Mouse (Mus musculus) stomach, adult 2 months (tissue): ENCODE data around the gene Eif1ad. TPM values are rescaled to one million over a fixed set of nuclear protein-coding genes. Genes with fewer than 3 reads are reported as not detected.

ENCODE experiments used
- polyA plus RNA-seq: library from polyadenylated mRNA; depleted of rRNA; stranded (reverse); fragments of >200 nt; gene quantifications from 2 replicates; pipeline ENCODE4 v1.2.3, GENCODE M21; 2012; rRNA removed

Eif1ad gene
- 12.8 and 13.9 TPM in 2 replicates for polyA plus RNA-seq

DNA sequence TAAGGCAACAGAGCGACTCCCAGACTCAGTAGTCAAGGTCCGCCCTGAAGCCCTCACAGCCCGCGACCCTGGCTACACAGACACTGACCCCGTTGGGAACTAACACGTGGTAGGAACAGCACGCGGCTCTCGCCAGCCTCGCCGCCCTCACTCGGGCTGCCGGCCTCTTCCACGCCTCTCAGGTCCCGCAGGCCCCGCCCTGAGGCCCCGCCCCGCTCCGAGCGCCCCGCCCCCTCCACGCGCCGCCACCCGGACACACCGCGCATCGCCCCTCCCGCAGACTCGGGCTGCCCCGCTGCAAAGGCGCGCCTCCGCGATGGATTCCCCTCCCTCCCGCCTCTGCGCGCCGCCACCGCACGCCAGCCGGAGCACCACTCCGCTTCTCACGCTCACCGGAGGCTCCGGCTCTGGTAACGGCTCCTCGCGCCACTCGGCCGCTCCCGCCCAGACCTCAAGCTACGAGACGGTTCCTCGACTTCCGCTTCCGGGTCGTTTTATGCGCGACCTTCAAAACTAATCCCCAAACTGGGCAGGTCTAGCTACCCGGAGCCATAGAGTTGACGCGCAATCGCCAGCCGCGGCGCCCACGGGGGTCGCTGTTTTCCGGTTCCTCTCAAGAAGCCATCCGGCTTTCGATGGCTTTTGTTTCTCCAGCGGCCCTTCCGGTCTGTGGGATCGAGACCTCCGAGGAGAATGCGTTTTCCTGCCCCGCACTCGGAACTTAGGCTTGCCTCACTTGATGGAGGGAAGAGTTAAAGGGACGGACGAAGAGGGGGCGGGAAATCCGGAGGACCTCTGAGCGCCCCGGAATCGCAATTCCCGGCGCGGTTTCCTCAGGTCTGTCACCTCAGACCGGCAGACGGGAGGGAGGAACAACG, at the start of gene Eif1ad:
Gene Eif1ad (plus strand): TSS at position 567 of the 878 bp plus-strand sequence.

DNA sequence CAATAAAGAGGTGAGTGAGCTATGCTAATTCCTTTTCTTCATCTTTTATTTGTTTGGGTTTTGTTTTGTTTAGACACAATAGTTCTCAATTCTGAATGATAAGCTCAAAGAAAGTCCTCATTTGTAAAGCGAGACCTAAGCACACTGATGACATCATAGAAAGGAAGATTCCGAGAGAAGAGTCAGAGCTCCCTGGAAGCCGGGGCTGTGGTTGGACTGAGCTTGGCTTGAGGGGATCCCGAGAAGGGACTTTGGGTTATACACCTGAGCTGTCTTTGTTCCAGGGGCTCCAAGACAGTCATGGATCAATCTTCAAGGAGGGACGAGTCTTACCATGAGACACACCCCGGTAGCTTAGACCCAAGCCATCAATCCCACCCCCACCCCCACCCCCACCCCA, 31.1 kb upstream of the Eif1ad start, which contains the start of gene Catsper1:
Gene Catsper1 (plus strand): TSS at position 301 of the 400 bp plus-strand sequence.

DNA sequence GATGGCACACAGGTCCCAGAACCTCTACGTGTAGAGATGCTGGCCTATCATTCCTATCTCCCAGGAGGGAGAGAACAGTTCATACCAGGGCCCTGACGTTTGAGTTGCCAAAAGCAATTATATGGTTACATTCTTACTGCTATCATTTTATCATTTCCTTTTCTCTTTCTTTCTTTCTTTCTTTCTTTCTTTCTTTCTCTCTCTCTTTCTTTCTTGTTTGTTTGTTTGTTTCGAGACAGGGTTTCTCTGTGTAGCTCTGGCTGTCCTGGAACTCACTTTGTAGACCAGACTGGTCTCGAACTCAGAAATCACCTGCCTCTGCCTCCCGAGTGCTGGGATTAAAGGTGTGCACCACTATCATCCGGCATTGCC, 17.1 kb upstream of the Eif1ad start, which contains the start of gene Cst6:
Gene Cst6 (minus strand): TSS at position 73 of the 372 bp plus-strand sequence.

DNA sequence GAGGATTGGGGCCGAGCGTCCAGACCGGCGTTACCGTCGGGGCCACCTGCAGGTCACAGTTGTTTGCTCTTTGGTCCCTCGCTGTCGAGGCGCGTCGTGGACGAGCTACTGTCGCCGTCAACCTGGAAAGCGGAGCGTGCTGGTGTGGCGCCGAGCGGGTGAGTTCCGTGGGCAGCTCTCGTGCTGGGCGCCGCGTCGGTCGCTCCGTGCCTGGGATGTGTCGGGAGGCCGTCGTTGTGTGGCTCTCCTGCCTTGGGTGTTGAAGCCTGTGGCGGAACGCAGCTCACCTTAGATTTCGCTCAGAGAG, 465 bp downstream of the Eif1ad start, which contains the start of gene Banf1:
Gene Banf1 (minus strand): TSS at position 116 of the 307 bp plus-strand sequence.

DNA sequence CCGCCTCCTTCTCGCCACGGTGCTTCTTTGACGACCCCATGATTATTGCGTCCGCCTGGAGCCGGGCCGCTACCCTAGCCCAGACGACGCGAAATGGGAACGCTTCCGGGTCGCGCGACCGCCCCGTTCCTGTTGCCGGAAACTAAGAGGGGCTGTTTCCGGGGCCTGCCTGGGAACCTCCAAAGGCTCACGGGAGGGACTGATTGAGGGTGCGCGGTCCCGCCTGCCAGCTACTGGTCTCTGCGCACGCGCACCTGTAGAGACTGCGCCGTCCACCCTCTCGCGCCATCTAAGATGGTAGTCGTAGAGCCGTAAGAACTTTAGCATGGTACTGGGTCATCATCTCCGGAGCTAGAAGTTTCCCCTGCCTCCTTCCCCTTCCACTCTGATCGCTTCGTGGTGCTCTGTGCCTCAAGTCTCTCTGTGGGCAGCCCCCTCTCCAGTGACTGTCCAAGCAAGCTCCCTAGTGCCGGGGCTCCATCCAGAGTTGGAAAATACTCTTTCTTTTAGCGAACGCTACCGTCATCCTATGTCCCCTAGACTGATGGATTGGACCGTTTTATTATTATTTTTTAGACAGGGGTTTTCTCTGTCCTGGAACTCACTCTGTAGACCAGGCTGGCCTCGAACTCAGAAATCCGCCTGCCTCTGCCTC, 22.2 kb downstream of the Eif1ad start, which contains the start of gene Sart1:
Gene Sart1 (minus strand): TSS at position 116 of the 655 bp plus-strand sequence.

DNA sequence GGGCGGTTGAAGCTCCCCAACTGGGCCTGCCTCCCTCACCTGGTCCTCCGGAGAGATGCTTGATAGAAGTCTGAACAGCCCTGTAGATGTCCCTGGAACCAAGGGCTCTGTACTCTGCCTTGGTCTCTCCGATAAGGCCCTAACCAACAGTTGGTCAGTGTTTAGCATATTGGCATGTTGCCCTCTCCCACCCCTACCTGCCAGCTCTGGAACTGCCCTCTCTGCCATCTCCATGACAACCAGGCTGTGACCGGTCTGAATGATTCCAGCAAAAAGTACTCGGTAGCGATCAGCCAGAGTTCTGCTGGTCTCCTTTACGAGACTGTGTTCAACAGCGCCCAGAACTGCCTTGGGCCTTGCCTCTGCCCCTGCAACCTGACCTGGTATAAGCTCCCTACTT, 35.8 kb downstream of the Eif1ad start, which contains the start of gene Tsga10ip:
Gene Tsga10ip (minus strand): TSS at position 234 of the 400 bp plus-strand sequence.

Other genes with a start within 250 kb of the Eif1ad start
- gene Klc2, start 248.2 kb upstream of the Eif1ad start, polyA plus RNA-seq: 22.3 and 26.2 TPM in 2 replicates
- 8.3 and 8.5 TPM in 2 replicates for gene Pacs1, start 93.6 kb upstream of the Eif1ad start, polyA plus RNA-seq
- 56.0 and 68.1 TPM in 2 replicates for gene Sf3b2, start 71.3 kb upstream of the Eif1ad start, polyA plus RNA-seq
- gene Gal3st3, start 68.4 kb upstream of the Eif1ad start, polyA plus RNA-seq: 0.16 and 0.17 TPM in 2 replicates
- not detected in 2 replicates for gene Catsper1, start 31.0 kb upstream of the Eif1ad start, polyA plus RNA-seq
- 375 and 786 TPM in 2 replicates for gene Cst6, start 17.2 kb upstream of the Eif1ad start, polyA plus RNA-seq
- gene Banf1, start 427 bp downstream of the Eif1ad start, polyA plus RNA-seq: 79.4 and 85.3 TPM in 2 replicates
- 3.3 and 5.9 TPM in 2 replicates for gene Sart1, start 22.0 kb downstream of the Eif1ad start, polyA plus RNA-seq
- gene Tsga10ip, start 35.8 kb downstream of the Eif1ad start, polyA plus RNA-seq: 0.38 TPM in 1 of 2 replicates, not detected in the other
- 65.5 and 68.9 TPM in 2 replicates for gene Drap1, start 58.2 kb downstream of the Eif1ad start, polyA plus RNA-seq
- 39.1 and 49.8 TPM in 2 replicates for gene AI837181, start 58.4 kb downstream of the Eif1ad start, polyA plus RNA-seq
- gene Fosl1, start 80.8 kb downstream of the Eif1ad start, polyA plus RNA-seq: 3.9 and 5.8 TPM in 2 replicates
- 4.7 and 7.0 TPM in 2 replicates for gene Ccdc85b, start 91.2 kb downstream of the Eif1ad start, polyA plus RNA-seq
- gene Fibp, start 93.9 kb downstream of the Eif1ad start, polyA plus RNA-seq: 58.0 and 59.2 TPM in 2 replicates
- 0.39 and 0.48 TPM in 2 replicates for gene Ctsw, start 101.8 kb downstream of the Eif1ad start, polyA plus RNA-seq
- gene Efemp2, start 107.2 kb downstream of the Eif1ad start, polyA plus RNA-seq: 42.2 and 56.1 TPM in 2 replicates
- gene Mus81, start 121.7 kb downstream of the Eif1ad start, polyA plus RNA-seq: 23.4 and 28.0 TPM in 2 replicates
- 163 and 181 TPM in 2 replicates for gene Cfl1, start 123.7 kb downstream of the Eif1ad start, polyA plus RNA-seq
- 0.14 TPM in 1 of 2 replicates, not detected in the other for gene 1700020D05Rik, start 137.0 kb downstream of the Eif1ad start, polyA plus RNA-seq
- gene Snx32, start 143.8 kb downstream of the Eif1ad start, polyA plus RNA-seq: 1.4 and 3.3 TPM in 2 replicates
- gene Ovol1, start 193.9 kb downstream of the Eif1ad start, polyA plus RNA-seq: 15.5 and 19.7 TPM in 2 replicates
- 7.9 and 8.8 TPM in 2 replicates for gene Ap5b1, start 201.3 kb downstream of the Eif1ad start, polyA plus RNA-seq
- gene Rnaseh2c, start 235.1 kb downstream of the Eif1ad start, polyA plus RNA-seq: 33.0 and 50.2 TPM in 2 replicates
- 16.5 and 19.2 TPM in 2 replicates for gene Kat5, start 243.5 kb downstream of the Eif1ad start, polyA plus RNA-seq